13 mouse cellular contexts compared by ENCODE assay signal in the genomic region with DNA sequence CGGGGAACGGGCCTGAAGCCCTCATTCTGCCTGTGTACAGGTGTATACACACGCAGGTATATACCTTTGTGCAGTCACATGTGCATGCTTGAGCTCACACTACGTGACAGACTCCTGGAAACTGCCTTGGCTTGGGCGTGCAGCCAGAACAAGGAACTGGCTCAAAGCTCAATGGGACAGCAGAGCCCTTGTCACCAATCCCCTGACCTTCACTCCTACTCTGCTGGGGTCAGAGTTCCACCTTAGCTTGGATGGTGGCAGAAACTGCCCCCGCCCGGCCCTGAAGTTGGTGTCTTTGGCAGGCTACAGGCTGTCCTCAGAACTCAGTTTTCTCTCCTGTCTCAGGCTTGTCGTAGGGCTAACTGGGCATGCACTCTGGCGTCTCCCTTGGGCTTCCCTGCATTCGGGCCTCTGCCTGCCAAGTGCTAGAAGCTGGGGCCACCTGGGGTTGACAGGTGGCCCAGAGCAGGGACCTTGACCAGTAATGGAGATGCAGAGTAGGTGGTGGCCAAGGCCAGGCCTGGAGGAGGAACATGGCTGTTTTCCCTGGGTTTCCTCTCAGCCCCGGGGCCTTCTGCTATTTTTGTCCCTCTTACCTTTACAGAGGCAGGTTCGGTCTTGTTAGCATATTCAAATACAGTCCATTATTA. TPM values are rescaled to one million over a fixed set of nuclear protein-coding genes. Genes with fewer than 3 reads are reported as not detected.
DNase-seq lines count a peak whose midpoint lies in the region; ATAC-seq and TF ChIP-seq lines count a peak whose summit lies in the region.
"Had no signal": no experiment of that assay in that cellular context is flagged by ENCODE, and none has a peak within 500 bp of the region (broad histone marks: within the 10 kb centered on the region; RNA-seq: fewer than 3 reads in every experiment).

No protein-coding gene starts in this region.

- DNase-seq in adrenal gland, postnatal 10 days = peak; percentile 45
- no peak for DNase-seq in adrenal gland, adult 18-20 months (ENCODE audit: low spot score in 2 of 2)
- peak; percentile 84 for DNase-seq in kidney, adult 2 months
- DNase-seq in cerebellum, postnatal 36 days = peak; percentile 49 to 51
- DNase-seq in kidney, postnatal 36 days = peak; percentile 75 to 77
- no peak for DNase-seq in gastrocnemius, adult 2 months
- no peak for DNase-seq in hindbrain, embryonic 10.5 days (ENCODE audit: low spot score)
- DNase-seq: thymus, adult 2 months had no signal

- H3K36me3 ChIP-seq in kidney, adult 2 months (ENCODE audit: control insufficient read depth, insufficient read depth, low read length) = no peaks in the 10 kb centered on the region
- no peaks in the 10 kb centered on the region for H3K36me3 ChIP-seq in kidney, embryonic 15.5 days
- no peaks in the 10 kb centered on the region for H3K36me3 ChIP-seq in hindbrain, embryonic 10.5 days
- H3K36me3 ChIP-seq: liver, embryonic 15.5 days had no signal

- H3K27me3 ChIP-seq in kidney, adult 2 months (replicated peaks; ENCODE audit: control insufficient read depth, insufficient read depth, low read length) = no peaks in the 10 kb centered on the region
- no peaks in the 10 kb centered on the region for H3K27me3 ChIP-seq in kidney, embryonic 15.5 days
- no peaks in the 10 kb centered on the region for H3K27me3 ChIP-seq in hindbrain, embryonic 10.5 days (ENCODE audit: insufficient read depth, poor library complexity, severe bottlenecking)
- H3K27me3 ChIP-seq: liver, embryonic 15.5 days had no signal

- no peak overlapping the region for H3K4me2 ChIP-seq in kidney, embryonic 15.5 days
- H3K4me2 ChIP-seq: liver, embryonic 15.5 days had no signal

- no peak for TF ChIP-seq POLR2A in kidney, adult 2 months (IDR thresholded peaks at IDR 0.05; ENCODE audit: low read depth, low read length)

- no peak for TF ChIP-seq CTCF in kidney, adult 2 months (conservative IDR thresholded peaks at IDR 0.05; ENCODE audit: insufficient read depth, insufficient read length, low read depth, low read length)
- no peak for TF ChIP-seq CTCF in gastrocnemius, adult 2 months (IDR thresholded peaks at IDR 0.05)

- intact Hi-C loops in gastrocnemius, adult 2 months (cut with DNase I) = no loop called here

- H3K27ac ChIP-seq in kidney, adult 2 months (ENCODE audit: insufficient read depth, low read depth, low read length) = peak overlapping the region; percentile 21; the same call in 1 of the 2 replicates
- no peak overlapping the region for H3K27ac ChIP-seq in kidney, embryonic 15.5 days
- H3K27ac ChIP-seq in gastrocnemius, adult 2 months = no peak overlapping the region
- H3K27ac ChIP-seq in hindbrain, embryonic 10.5 days = no peak overlapping the region
- H3K27ac ChIP-seq: liver, embryonic 15.5 days had no signal

- 48% methylated on average over 12 of the region's 12 CpGs for WGBS in kidney, adult 2 months
- WGBS in kidney, embryonic 15.5 days = 60% methylated on average over 12 of the region's 12 CpGs
- WGBS in hindbrain, embryonic 10.5 days = 79% methylated on average over 12 of the region's 12 CpGs

- H3K4me3 ChIP-seq in kidney, adult 2 months (ENCODE audit: insufficient read depth, low read depth, low read length) = no peak overlapping the region
- H3K4me3 ChIP-seq in kidney, embryonic 15.5 days (replicated peaks) = no peak overlapping the region
- H3K4me3 ChIP-seq in gastrocnemius, adult 2 months = no peak overlapping the region
- H3K4me3 ChIP-seq in hindbrain, embryonic 10.5 days = no peak overlapping the region
- H3K4me3 ChIP-seq: liver, embryonic 15.5 days had no signal

- 0 out of 2 replicates have a peak, but pooled peaks cover 2% of the 10 kb centered on the region for H3K4me1 ChIP-seq in kidney, adult 2 months (ENCODE audit: control insufficient read depth, insufficient read depth, low read length)
- H3K4me1 ChIP-seq in kidney, embryonic 15.5 days = peaks cover 10% of the 10 kb centered on the region
- peaks cover 47% of the 10 kb centered on the region for H3K4me1 ChIP-seq in hindbrain, embryonic 10.5 days (replicated peaks)
- H3K4me1 ChIP-seq: liver, embryonic 15.5 days had no signal

- no peak for ATAC-seq in kidney, embryonic 15.5 days (replicated peaks; ENCODE audit: low FRiP score)
- ATAC-seq: forebrain, embryonic 16.5 days had no signal

- H3K9me3 ChIP-seq in kidney, embryonic 15.5 days (replicated peaks) = no peaks in the 10 kb centered on the region
- H3K9me3 ChIP-seq in hindbrain, embryonic 10.5 days = no peaks in the 10 kb centered on the region
- H3K9me3 ChIP-seq: liver, embryonic 15.5 days had no signal

- no peak overlapping the region for H3K9ac ChIP-seq in kidney, embryonic 15.5 days
- H3K9ac ChIP-seq: liver, embryonic 15.5 days had no signal

RNA-seq across cellular contexts. Expression of a gene that starts 38.1 kb away (rescaled TPM):
- 1 to 10 TPM; 1.1 to 2.2 TPM for total RNA-seq in adrenal gland, postnatal 10 days (2021)
- total RNA-seq in adrenal gland, adult 18-20 months (2021) = 10 to 100 TPM in 1 of 2 experiments, under 1 TPM in 1; 0.10 to 19.6 TPM
- 9.6 and 10.3 TPM in 2 replicates for polyA plus RNA-seq in kidney, adult 2 months (2012; rRNA removed)
- polyA plus RNA-seq in kidney, embryonic 15.5 days (2015; fragmentation: Nextera tagmentation; extraction: Ambion mirVana) = 0.26 and 0.41 TPM in 2 replicates
- not detected for total RNA-seq in gastrocnemius, adult 2 months (2021)
- polyA plus RNA-seq in hindbrain, embryonic 10.5 days (2016; fragmentation: Nextera tagmentation; extraction: Ambion mirVana) = 0.31 and 2.6 TPM in 2 replicates
- total RNA-seq: granulocyte monocyte progenitor cell, adult 5-6 weeks; megakaryocyte progenitor cell, adult 5-6 weeks had no signal

Comparison
In these comparisons a context has a peak if more than half of its experiments do, and no peak if none do; other contexts are left out.
1. DNase-seq: peak in adrenal gland, postnatal 10 days (single experiment), kidney, adult 2 months (single experiment), cerebellum, postnatal 36 days (2 of 2) and kidney, postnatal 36 days (2 of 2); none in adrenal gland, adult 18-20 months (0 of 2), gastrocnemius, adult 2 months (single experiment) and hindbrain, embryonic 10.5 days (single experiment).